Mouse (Mus musculus) midbrain, embryonic 14.5 days (tissue): ENCODE measurements at regions not wholly inside any gene's neighbourhood (a gene's known extent, or its start where the extent isn't known, plus 50 kb on each side); places are given as distances from the start of the nearest gene placed in this dataset.

Experiments used
- ATAC-seq: fragments of 200-750 bp; cut with Nextera tagmentation; 2 replicates; pipeline ENCODE4 v1.8.0; 2017; ENCODE audit warnings: moderate number of reproducible peaks, moderate library complexity; ENCODE audit not compliant: low FRiP score, low TSS enrichment
- DNase-seq: peaks from one replicate; pipeline ENCODE4 v3.0.0-alpha.2; 2015
- H3K27ac ChIP-seq: fragments of 300-500 bp; sonication (generic); replicated peaks from 2 replicates; pipeline ENCODE4 v1.5.1; 2014; ENCODE audit warnings: mild to moderate bottlenecking, low read depth, low read length, moderate library complexity
- H3K27me3 ChIP-seq: fragments of 300-500 bp; sonication (generic); 2 replicates; pipeline ENCODE4 v1.6.1; 2014; ENCODE audit warnings: low read length, control low read depth, mixed read lengths; ENCODE audit not compliant: control insufficient read depth, insufficient read depth
- H3K36me3 ChIP-seq: fragments of 300-500 bp; sonication (generic); 2 replicates; pipeline ENCODE4 v1.6.1; 2014; ENCODE audit warnings: low read length, control low read depth; ENCODE audit not compliant: control insufficient read depth, insufficient read depth
- H3K4me1 ChIP-seq: fragments of 300-500 bp; sonication (generic); 2 replicates; pipeline ENCODE4 v1.6.1; 2014; ENCODE audit warnings: mild to moderate bottlenecking, antibody characterized with exemption, low read length, control low read depth; ENCODE audit not compliant: control insufficient read depth, insufficient read depth
- H3K4me2 ChIP-seq: fragments of 300-500 bp; sonication (generic); 2 replicates; pipeline ENCODE4 v1.6.1; 2014; ENCODE audit warnings: mild to moderate bottlenecking, low read length, moderate library complexity
- H3K4me3 ChIP-seq: fragments of 300-500 bp; sonication (generic); replicated peaks from 2 replicates; pipeline ENCODE4 v1.5.1; 2014; ENCODE audit warnings: low read depth, low read length
- H3K9ac ChIP-seq: fragments of 300-500 bp; sonication (generic); replicated peaks from 2 replicates; pipeline ENCODE4 v1.6.1; 2014; ENCODE audit warnings: mild to moderate bottlenecking, low read length, moderate library complexity
- H3K9me3 ChIP-seq: fragments of 300-500 bp; sonication (generic); 2 replicates; pipeline ENCODE4 v1.6.1; 2016; ENCODE audit warnings: low read length, control low read depth, mixed read lengths; ENCODE audit not compliant: control insufficient read depth
- WGBS: fragments of 180-500 bp; shearing (Covaris S2); extraction: QIAGEN DNeasy Blood & Tissue Kit; methylation state at CpG from one replicate; pipeline ENCODE4 v1.1.7; 2014; 5-methylcytosine and 5-hydroxymethylcytosine counted together

DNA sequence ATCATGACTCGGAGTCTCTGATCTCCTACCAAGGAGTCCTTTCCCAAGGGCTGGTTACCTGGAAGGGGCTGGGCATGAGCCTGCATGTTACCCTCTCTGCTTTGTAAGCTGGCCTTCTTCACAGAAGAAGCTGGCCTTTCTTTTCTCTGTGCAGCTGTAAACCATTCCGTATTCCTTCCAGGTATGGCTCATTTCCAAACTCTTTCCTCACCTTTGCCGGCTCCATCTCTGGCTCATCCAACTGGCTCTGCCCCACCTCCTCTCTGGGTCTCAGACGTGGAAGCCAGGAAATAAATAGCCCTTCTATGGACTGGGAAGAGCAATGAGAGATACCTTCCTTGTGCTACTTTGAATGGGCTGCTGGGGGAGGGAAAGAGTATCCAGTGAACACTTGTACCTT, 163.0 kb downstream of the Pik3r1 start:
- no peaks in the 10 kb centered on the region for H3K4me1 ChIP-seq
- no peak overlapping the region for H3K27ac ChIP-seq
- no peak overlapping the region for H3K4me2 ChIP-seq
- no peaks in the 10 kb centered on the region for H3K9me3 ChIP-seq
- no peak for DNase-seq
- no peaks in the 10 kb centered on the region for H3K27me3 ChIP-seq
- H3K4me3 ChIP-seq: no peak overlapping the region
- no peak overlapping the region for H3K9ac ChIP-seq
- no peak for ATAC-seq
- no peaks in the 10 kb centered on the region for H3K36me3 ChIP-seq
- WGBS: 84% methylated on average over 4 of the region's 4 CpGs

DNA sequence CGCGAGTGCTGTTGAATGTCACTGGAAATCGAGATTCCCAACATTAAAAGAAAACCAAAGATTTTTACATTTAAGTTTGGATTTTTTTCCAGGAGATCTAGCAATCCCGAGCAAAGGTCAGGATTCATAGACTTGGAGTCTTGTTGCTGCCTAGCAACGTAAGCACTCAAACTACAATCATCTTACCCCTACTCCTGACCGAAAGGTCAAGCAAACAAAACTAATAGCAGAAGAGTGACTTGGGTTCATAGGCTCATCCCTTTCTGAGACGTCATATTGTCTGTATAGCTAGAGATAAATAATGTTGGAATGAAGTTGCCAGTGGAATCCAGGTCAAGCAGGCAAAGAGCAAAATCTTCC, 169.9 kb downstream of the Pik3r1 start:
- ATAC-seq (no peak), DNase-seq (no peak)
- Histone ChIP-seq H3K9ac (no peak overlapping the region), H3K9me3 (no peaks in the 10 kb centered on the region), H3K4me1 (no peaks in the 10 kb centered on the region), H3K4me3 (no peak overlapping the region), H3K27me3 (no peaks in the 10 kb centered on the region), H3K4me2 (no peak overlapping the region), H3K27ac (no peak overlapping the region), H3K36me3 (no peaks in the 10 kb centered on the region)
- 88% methylated on average over 7 of the region's 7 CpGs for WGBS

DNA sequence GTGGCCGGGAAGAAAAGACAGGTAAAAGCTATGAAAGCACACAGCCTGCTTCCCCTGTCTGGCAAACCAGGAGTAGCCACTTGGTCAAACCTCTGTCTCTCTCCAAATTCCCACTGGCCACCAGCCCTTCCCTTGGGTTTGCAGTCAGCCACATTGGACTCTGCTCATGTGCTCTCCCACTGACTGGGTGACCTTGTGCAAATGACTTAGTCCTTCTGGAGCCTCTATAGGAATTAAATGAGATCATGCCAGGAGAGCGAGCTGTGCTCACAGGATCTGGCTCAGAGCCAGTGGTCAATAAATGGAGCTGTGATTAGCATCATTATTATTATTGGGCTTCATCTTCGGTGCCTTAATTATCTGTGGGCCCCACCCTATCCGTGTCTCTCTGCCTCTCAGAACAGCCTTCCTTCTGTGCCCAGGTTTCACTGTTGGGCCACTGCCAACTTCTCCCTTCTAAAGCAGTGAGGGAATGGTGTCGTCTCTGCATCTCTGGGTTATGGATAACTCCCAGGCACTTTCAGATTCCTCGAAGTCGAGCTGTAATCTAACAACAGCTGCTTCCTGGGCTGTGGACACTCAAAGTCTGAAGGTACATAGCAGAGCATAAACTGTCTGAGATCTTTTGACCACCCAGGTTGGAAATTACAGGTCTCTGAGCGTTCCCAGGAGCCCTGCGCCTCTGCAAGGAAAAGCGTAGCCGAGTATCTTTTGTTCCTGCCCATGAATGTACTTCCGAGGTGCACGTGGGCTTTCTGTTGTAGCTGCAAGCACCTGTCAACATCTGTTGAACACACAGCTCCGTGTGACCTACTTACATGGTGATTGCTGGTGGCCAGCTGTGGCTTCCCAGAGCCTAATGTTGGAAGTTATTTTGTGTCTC, 170.5 kb downstream of the Pik3r1 start:
- Histone ChIP-seq H3K4me1 (no peaks in the 10 kb centered on the region), H3K9ac (no peak overlapping the region), H3K4me2 (no peak overlapping the region), H3K4me3 (no peak overlapping the region), H3K9me3 (no peaks in the 10 kb centered on the region), H3K27me3 (no peaks in the 10 kb centered on the region), H3K36me3 (no peaks in the 10 kb centered on the region), H3K27ac (no peak overlapping the region)
- DNase-seq (peak; percentile 11), ATAC-seq (no peak)
- 77% methylated on average over 14 of the region's 14 CpGs for WGBS

DNA sequence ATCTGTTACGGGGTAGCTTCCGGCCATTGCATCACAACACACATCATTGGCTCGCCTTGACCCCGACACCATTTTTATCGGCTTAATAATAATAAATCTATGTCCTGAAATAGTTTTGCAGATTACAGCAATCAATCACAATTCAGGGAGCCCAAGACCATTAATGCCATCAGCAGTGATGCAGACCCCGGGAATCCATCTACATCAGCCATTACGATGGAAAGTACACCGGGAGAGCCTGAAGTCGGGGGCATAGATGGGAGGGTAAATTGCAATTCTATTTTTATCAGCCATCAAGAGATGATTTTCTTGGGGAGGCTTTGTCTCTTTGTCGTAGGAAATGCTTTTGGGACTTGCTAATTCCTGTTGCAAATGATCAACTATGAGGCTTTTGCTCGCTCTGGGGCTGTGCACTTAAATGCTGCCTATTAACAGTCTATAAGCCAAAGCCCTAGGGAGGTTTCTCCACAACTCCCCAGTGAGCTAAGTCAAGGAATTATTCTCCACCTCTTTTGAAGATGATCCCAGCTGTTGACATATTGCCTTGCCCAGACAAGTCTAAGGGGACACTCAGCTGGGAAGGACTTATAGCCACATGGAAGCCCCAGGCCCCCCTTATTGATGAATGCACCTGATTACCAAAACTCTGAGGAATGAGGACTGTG, 173.4 kb downstream of the Pik3r1 start:
- WGBS: 83% methylated on average over 11 of the region's 11 CpGs
- no peak for ATAC-seq
- Histone ChIP-seq H3K4me1 (no peaks in the 10 kb centered on the region), H3K36me3 (no peaks in the 10 kb centered on the region), H3K9ac (no peak overlapping the region), H3K9me3 (no peaks in the 10 kb centered on the region), H3K27me3 (no peaks in the 10 kb centered on the region), H3K4me3 (no peak overlapping the region), H3K27ac (no peak overlapping the region), H3K4me2 (no peak overlapping the region)
- no peak for DNase-seq

DNA sequence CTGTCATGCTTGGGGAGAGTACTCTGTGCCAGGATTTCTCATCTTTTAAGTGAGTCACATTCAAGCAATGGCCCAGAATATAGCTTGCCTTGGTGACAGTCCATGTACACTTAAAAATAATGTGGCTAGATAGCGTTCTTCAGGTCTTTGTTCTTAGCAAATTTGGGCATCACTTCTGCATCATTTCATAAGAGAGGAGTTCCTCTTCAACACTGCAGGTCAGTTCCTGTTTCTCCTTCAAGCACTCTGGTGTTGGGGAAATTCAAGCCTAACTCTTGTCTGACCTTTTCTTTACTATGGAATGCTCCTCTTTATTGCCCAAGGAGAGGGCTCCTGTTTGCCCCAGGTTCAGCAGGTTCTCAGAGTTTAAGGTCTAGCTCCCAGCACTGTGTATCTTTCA, 175.7 kb downstream of the Pik3r1 start:
- no peak overlapping the region for H3K27ac ChIP-seq
- H3K4me2 ChIP-seq: no peak overlapping the region
- H3K9me3 ChIP-seq: no peaks in the 10 kb centered on the region
- no peaks in the 10 kb centered on the region for H3K27me3 ChIP-seq
- H3K36me3 ChIP-seq: no peaks in the 10 kb centered on the region
- H3K4me3 ChIP-seq: no peak overlapping the region
- ATAC-seq (no peak), DNase-seq (no peak)
- H3K9ac ChIP-seq: no peak overlapping the region
- no peaks in the 10 kb centered on the region for H3K4me1 ChIP-seq
- WGBS: 83% methylated on average over 1 of the region's 1 CpGs

DNA sequence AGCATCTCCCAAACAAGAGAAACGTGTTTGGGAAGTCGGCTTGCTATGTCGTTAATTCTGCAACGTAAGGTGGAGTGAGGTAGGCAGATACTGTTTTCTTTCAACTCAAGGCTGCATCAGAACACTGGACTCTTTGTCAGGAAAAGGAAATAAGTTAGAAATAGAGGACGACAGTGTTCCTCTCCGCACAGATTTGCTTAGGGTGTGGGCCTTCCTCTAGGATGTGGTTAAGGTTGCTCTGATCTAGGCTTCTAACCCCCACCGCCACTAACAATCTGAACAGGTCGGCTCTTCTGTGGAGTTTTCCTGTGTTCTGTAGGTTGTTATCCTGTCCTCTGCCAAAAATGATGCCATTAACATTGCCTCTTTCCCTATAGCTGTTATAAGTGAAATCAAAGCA, 179.1 kb downstream of the Pik3r1 start:
- Histone ChIP-seq H3K4me3 (no peak overlapping the region), H3K4me1 (no peaks in the 10 kb centered on the region), H3K27ac (no peak overlapping the region), H3K4me2 (no peak overlapping the region), H3K9ac (no peak overlapping the region), H3K9me3 (no peaks in the 10 kb centered on the region), H3K27me3 (no peaks in the 10 kb centered on the region), H3K36me3 (no peaks in the 10 kb centered on the region)
- no peak for DNase-seq
- ATAC-seq: no peak
- 89% methylated on average over 8 of the region's 8 CpGs for WGBS

DNA sequence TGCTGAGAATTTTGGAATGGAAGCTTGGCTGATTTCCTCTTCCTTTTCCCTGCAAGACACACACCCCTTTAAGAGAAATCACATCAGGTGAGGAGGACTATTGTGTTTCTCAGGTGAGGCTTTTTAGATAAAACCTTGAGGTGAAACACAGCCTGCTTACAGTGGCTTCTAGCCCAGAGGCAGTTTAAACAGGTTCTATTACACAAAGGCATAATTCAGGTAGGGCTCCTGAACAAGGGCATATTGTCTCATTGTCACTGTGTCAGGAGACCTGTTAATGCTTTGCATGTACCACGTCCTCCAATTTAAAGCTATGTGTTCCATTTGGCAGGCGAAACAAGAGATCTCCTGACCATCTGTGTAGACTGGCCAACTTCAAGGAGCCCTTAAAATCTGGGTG, 181.2 kb downstream of the Pik3r1 start:
- DNase-seq (no peak), ATAC-seq (no peak)
- Histone ChIP-seq H3K27me3 (no peaks in the 10 kb centered on the region), H3K27ac (no peak overlapping the region), H3K9ac (no peak overlapping the region), H3K9me3 (no peaks in the 10 kb centered on the region), H3K4me2 (no peak overlapping the region), H3K4me3 (no peak overlapping the region), H3K4me1 (no peaks in the 10 kb centered on the region), H3K36me3 (no peaks in the 10 kb centered on the region)
- WGBS: 94% methylated on average over 2 of the region's 2 CpGs

DNA sequence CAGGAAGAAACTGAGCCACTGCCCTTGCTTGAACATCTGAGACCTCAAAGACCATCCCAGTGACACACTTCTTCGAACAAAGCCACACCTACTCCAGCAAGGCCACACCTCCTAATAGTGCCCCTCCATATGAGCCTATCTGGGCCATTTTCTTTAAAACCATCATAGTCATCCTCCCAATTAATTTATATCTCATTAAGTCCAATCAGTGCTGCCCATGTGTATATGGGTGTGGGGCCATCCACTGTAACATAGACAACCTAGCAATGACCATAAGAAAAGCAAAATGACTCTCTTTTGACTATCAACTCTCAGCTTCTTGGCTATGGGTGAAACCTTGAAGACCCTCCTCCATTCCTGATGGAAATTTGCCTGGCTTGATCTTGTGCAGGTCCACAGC, 191.5 kb downstream of the Pik3r1 start:
- H3K27ac ChIP-seq: no peak overlapping the region
- no peak overlapping the region for H3K9ac ChIP-seq
- H3K27me3 ChIP-seq: no peaks in the 10 kb centered on the region
- ATAC-seq (no peak; the same call in 1 of the 2 replicates), DNase-seq (no peak)
- H3K36me3 ChIP-seq: no peaks in the 10 kb centered on the region
- H3K9me3 ChIP-seq: no peaks in the 10 kb centered on the region
- H3K4me1 ChIP-seq: no peaks in the 10 kb centered on the region
- 88% methylated on average over 1 of the region's 1 CpGs for WGBS
- H3K4me3 ChIP-seq: no peak overlapping the region
- no peak overlapping the region for H3K4me2 ChIP-seq
